Mouse (Mus musculus): ENCODE data around the gene Lclat1. TPM values are rescaled to one million over a fixed set of nuclear protein-coding genes. Genes with fewer than 3 reads are reported as not detected.
A peak's percentile ranks its signal among the peaks of the same experiment; 100 is the strongest.

Lclat1 gene
- polyA plus RNA-seq, 1 experiment from 2014 or later = 38.3 TPM

DNA sequence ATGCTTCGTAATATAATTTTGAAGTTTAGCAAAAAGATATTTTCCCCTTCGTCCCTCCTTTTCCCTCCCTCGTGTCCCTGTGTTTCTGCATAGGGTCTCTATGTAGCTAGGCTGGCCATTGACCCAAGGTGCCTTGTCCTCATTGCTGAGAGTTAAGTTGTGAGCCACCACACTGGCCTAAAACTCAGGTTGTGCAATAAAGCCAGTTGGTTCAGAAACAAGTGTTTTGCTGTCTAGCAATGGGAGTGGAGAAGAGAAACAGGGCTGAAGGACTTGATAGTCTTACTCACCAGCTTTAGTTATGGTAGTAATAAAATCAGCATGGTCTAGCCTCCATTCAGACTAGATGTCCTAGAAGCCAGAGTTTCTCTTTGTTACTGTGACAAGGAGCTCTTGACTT lies 10.3 kb downstream of the Lclat1 start:
- Histone ChIP-seq H3K4me1 (ENCODE audit: control insufficient read depth, insufficient read depth, low read length) (peaks cover 4% of the 10 kb centered on the region; the same call in 1 of the 2 replicates), H3K9ac (ENCODE audit: low read depth, low read length) (no peak overlapping the region), H3K4me3 (ENCODE audit: low read depth, low read length) (no peak overlapping the region), H3K36me3 (ENCODE audit: control insufficient read depth, insufficient read depth, low read length) (no peaks in the 10 kb centered on the region), H3K4me2 (no peak overlapping the region), H3K27me3 (ENCODE audit: control insufficient read depth, insufficient read depth, low read length) (no peaks in the 10 kb centered on the region), H3K9me3 (replicated peaks; ENCODE audit: control insufficient read depth, low read length) (no peaks in the 10 kb centered on the region), H3K27ac (ENCODE audit: low read depth, low read length) (no peak overlapping the region)
- ATAC-seq (replicated peaks; ENCODE audit: insufficient number of reproducible peaks, low FRiP score, low TSS enrichment) = no peak
- WGBS (ENCODE audit: insufficient replicate concordance) = 81% methylated on average over 3 of the region's 3 CpGs

DNA sequence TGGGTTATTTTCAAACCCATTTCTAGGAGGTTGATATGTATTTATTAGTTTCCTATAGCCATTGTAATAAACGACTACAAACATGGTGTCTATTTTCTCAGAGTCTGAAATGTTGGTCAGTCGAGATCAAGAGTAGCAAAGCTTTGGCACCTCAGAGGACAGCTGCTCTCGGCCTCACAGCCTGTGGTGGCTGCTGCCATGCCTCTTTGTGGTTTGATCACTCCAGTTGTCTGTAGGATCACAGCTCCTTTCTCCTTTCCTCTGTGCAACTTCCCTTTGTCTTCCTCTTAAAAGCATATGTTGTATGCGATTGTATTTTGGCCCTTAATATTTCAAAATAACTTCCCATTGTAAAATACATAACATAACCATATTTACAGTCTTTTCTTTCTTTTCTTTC lies 10.9 kb downstream of the Lclat1 start:
- Histone ChIP-seq H3K27ac (ENCODE audit: low read depth, low read length) (no peak overlapping the region), H3K4me1 (ENCODE audit: control insufficient read depth, insufficient read depth, low read length) (peaks cover 4% of the 10 kb centered on the region; the same call in 1 of the 2 replicates), H3K4me3 (ENCODE audit: low read depth, low read length) (no peak overlapping the region), H3K27me3 (ENCODE audit: control insufficient read depth, insufficient read depth, low read length) (no peaks in the 10 kb centered on the region), H3K9ac (ENCODE audit: low read depth, low read length) (no peak overlapping the region), H3K36me3 (ENCODE audit: control insufficient read depth, insufficient read depth, low read length) (no peaks in the 10 kb centered on the region), H3K9me3 (replicated peaks; ENCODE audit: control insufficient read depth, low read length) (no peaks in the 10 kb centered on the region), H3K4me2 (no peak overlapping the region)
- 69% methylated on average over 4 of the region's 4 CpGs for WGBS (ENCODE audit: insufficient replicate concordance)
- no peak for ATAC-seq (replicated peaks; ENCODE audit: insufficient number of reproducible peaks, low FRiP score, low TSS enrichment)

DNA sequence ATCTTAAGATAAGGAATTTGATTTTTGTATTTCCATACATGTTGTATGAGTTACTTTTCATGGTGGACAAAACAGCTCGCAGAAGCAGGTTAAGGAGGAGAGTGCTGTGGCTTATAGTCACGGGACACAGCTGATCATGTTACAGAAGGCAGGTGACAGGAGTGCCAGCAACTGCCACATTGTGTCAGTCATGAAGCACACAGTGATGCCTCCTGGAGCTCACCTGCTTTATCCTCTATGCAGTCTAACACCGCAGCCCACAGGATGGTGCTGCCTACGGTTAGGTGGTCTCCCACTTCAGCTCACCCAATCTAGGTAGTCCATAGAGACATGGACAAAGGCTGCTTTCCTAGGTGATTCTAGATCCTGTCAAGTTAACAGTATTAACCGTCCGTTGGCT lies 11.4 kb downstream of the Lclat1 start:
- H3K4me3 ChIP-seq (ENCODE audit: low read depth, low read length) = no peak overlapping the region
- no peak overlapping the region for H3K27ac ChIP-seq (ENCODE audit: low read depth, low read length)
- H3K9me3 ChIP-seq (replicated peaks; ENCODE audit: control insufficient read depth, low read length) = no peaks in the 10 kb centered on the region
- no peak overlapping the region for H3K9ac ChIP-seq (ENCODE audit: low read depth, low read length)
- no peak for ATAC-seq (replicated peaks; ENCODE audit: insufficient number of reproducible peaks, low FRiP score, low TSS enrichment)
- no peak overlapping the region for H3K4me2 ChIP-seq
- H3K4me1 ChIP-seq (ENCODE audit: control insufficient read depth, insufficient read depth, low read length) = peaks cover 4% of the 10 kb centered on the region; the same call in 1 of the 2 replicates
- no peaks in the 10 kb centered on the region for H3K36me3 ChIP-seq (ENCODE audit: control insufficient read depth, insufficient read depth, low read length)
- no peaks in the 10 kb centered on the region for H3K27me3 ChIP-seq (ENCODE audit: control insufficient read depth, insufficient read depth, low read length)
- 79% methylated on average over 6 of the region's 6 CpGs for WGBS (ENCODE audit: insufficient replicate concordance)

DNA sequence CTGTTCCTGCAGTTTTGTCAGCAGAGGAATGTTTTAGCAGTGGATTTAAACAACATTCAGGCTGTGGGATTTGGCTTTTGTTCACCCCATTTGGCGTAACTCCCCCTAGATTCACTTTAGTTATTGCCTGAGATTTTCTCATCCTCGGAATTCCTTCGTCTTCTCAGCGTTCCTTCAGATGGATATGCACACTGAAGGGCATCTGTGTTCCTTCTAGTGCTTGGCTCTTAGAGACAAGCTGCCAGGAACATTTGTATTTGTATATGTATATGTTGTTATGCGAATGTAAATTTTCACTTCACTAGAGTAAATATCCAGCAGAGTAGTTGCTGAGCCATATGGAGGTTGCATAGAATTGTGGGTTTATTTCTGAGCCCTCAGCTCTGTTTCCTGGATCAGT lies 12.8 kb downstream of the Lclat1 start:
- Histone ChIP-seq H3K4me2 (no peak overlapping the region), H3K9me3 (replicated peaks; ENCODE audit: control insufficient read depth, low read length) (no peaks in the 10 kb centered on the region), H3K4me1 (ENCODE audit: control insufficient read depth, insufficient read depth, low read length) (peaks cover 7% of the 10 kb centered on the region), H3K9ac (ENCODE audit: low read depth, low read length) (no peak overlapping the region), H3K27ac (ENCODE audit: low read depth, low read length) (no peak overlapping the region), H3K27me3 (ENCODE audit: control insufficient read depth, insufficient read depth, low read length) (no peaks in the 10 kb centered on the region), H3K4me3 (ENCODE audit: low read depth, low read length) (no peak overlapping the region), H3K36me3 (ENCODE audit: control insufficient read depth, insufficient read depth, low read length) (no peaks in the 10 kb centered on the region)
- no peak for ATAC-seq (replicated peaks; ENCODE audit: insufficient number of reproducible peaks, low FRiP score, low TSS enrichment)
- WGBS (ENCODE audit: insufficient replicate concordance) = 80% methylated on average over 5 of the region's 5 CpGs

DNA sequence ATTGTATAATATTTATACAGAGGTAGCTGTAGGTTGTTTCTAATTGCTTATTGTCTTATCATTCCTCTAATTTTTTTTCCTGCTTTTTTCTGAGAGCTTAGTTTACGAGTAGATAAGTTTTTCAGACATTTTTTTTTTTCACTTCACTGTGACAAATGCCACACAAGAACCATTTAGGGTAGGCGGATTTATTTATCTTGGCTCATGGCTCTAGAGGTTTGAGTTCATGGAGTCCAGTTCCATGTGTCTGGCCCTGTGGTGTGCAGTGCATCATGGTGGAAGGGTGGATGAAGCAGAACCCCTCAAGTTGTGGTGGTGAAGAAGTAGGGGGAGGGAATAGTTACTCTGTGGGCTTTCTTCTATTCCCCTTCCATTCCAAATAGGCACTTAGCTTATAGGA lies 13.9 kb downstream of the Lclat1 start:
- Histone ChIP-seq H3K27me3 (ENCODE audit: control insufficient read depth, insufficient read depth, low read length) (no peaks in the 10 kb centered on the region), H3K9me3 (replicated peaks; ENCODE audit: control insufficient read depth, low read length) (no peaks in the 10 kb centered on the region), H3K4me3 (ENCODE audit: low read depth, low read length) (no peak overlapping the region), H3K4me1 (ENCODE audit: control insufficient read depth, insufficient read depth, low read length) (peaks cover 13% of the 10 kb centered on the region), H3K4me2 (no peak overlapping the region), H3K9ac (ENCODE audit: low read depth, low read length) (no peak overlapping the region), H3K36me3 (ENCODE audit: control insufficient read depth, insufficient read depth, low read length) (no peaks in the 10 kb centered on the region), H3K27ac (ENCODE audit: low read depth, low read length) (no peak overlapping the region)
- 71% methylated on average over 2 of the region's 2 CpGs for WGBS (ENCODE audit: insufficient replicate concordance)
- no peak for ATAC-seq (replicated peaks; ENCODE audit: insufficient number of reproducible peaks, low FRiP score, low TSS enrichment)

DNA sequence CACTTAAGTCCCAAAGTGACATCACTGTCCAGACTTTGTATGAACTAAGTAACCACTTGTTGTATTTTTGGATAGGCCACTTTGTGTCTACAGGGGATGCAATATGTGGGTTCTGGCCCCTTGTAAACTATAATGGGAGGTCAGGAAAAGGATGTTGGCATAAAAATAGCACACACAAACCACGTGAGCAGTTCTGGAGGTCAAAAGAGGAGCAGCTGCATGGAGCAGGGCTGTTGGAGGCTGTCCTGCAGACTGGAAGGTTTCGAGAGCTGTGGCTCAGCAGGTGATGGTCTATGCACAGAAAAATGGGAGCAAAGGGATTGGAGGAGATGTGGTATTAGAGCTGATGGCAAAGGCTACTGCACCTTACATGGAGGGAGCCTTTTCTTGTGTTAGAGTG lies 18.6 kb downstream of the Lclat1 start:
- no peak overlapping the region for H3K4me2 ChIP-seq
- ATAC-seq (replicated peaks; ENCODE audit: insufficient number of reproducible peaks, low FRiP score, low TSS enrichment) = no peak
- no peaks in the 10 kb centered on the region for H3K27me3 ChIP-seq (ENCODE audit: control insufficient read depth, insufficient read depth, low read length)
- H3K9ac ChIP-seq (ENCODE audit: low read depth, low read length) = no peak overlapping the region
- H3K4me3 ChIP-seq (ENCODE audit: low read depth, low read length) = no peak overlapping the region
- H3K4me1 ChIP-seq (ENCODE audit: control insufficient read depth, insufficient read depth, low read length) = peaks cover 12% of the 10 kb centered on the region
- no peaks in the 10 kb centered on the region for H3K36me3 ChIP-seq (ENCODE audit: control insufficient read depth, insufficient read depth, low read length)
- H3K9me3 ChIP-seq (replicated peaks; ENCODE audit: control insufficient read depth, low read length) = no peaks in the 10 kb centered on the region
- peak overlapping the region; percentile 71 for H3K27ac ChIP-seq (ENCODE audit: low read depth, low read length)
- WGBS (ENCODE audit: insufficient replicate concordance) = 32% methylated on average over 2 of the region's 2 CpGs

DNA sequence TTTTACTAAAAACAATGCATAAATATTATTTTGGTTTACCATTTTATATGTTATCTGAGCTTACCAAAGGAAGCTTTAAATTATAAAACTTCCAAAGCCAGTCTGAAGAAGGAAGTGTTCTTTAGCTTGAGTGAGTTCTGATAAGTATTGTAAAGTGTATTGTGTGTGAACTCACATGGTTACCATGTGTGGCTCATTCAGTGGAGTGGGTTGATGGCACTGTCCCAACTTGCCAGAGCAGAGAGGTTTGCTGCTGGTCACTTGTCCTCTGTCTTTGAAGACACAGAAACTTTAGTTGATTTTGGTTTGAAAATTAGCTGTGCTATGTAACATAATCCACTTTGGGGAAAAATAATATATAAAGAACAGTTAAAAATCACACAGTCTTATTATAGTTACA lies 19.1 kb downstream of the Lclat1 start:
- peaks cover 10% of the 10 kb centered on the region for H3K4me1 ChIP-seq (ENCODE audit: control insufficient read depth, insufficient read depth, low read length)
- H3K36me3 ChIP-seq (ENCODE audit: control insufficient read depth, insufficient read depth, low read length) = no peaks in the 10 kb centered on the region
- H3K27ac ChIP-seq (ENCODE audit: low read depth, low read length) = peak overlapping the region; percentile 71; the same call in 1 of the 2 replicates
- H3K9me3 ChIP-seq (replicated peaks; ENCODE audit: control insufficient read depth, low read length) = no peaks in the 10 kb centered on the region
- ATAC-seq (replicated peaks; ENCODE audit: insufficient number of reproducible peaks, low FRiP score, low TSS enrichment) = no peak
- no peak overlapping the region for H3K9ac ChIP-seq (ENCODE audit: low read depth, low read length)
- no peaks in the 10 kb centered on the region for H3K27me3 ChIP-seq (ENCODE audit: control insufficient read depth, insufficient read depth, low read length)
- no peak overlapping the region for H3K4me2 ChIP-seq
- H3K4me3 ChIP-seq (ENCODE audit: low read depth, low read length) = no peak overlapping the region

DNA sequence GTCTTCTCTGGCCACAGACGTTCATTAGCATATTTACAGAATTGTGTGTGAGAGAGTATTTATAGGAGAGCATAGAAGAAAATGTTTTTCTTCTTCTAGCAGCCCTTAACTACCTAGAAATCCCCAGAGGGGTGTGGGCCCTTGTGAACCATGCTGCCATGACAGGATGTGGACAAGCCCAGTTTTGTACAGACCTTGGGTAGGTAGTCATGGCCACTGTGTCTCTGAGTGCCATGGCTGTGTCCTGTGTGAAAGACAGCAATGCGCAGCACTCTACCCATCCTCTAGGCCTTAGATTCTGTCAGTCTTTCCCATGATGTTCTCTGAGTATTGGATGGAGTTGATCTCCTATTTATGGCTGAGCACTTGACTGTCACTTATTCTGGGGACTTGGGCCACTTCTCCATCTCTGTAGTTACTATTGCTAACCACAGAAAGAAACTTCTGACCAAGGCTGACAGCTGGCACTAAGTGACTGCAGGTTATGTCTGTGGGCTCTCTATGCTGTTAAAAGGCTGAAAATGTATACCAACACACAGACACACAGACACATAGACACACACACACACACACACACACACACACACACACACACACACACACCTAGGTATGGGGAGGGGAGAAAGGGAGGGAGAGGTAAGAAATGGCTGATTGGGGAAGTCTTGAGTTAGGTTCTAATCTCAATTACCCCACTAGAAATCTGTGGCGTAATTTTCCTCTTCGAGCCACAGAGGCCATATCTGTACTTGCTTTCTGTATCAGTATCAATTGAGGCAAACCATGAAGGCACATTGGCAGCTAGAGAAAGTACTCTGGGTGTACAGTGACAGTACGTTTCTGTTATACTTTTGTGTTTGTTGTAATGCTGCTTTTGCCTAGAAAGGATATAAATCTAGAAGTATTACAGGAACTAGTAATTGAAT lies 29.0 kb downstream of the Lclat1 start:
- H3K27me3 ChIP-seq (ENCODE audit: control insufficient read depth, insufficient read depth, low read length) = no peaks in the 10 kb centered on the region
- H3K9me3 ChIP-seq (replicated peaks; ENCODE audit: control insufficient read depth, low read length) = no peaks in the 10 kb centered on the region
- no peaks in the 10 kb centered on the region for H3K36me3 ChIP-seq (ENCODE audit: control insufficient read depth, insufficient read depth, low read length)
- H3K9ac ChIP-seq (ENCODE audit: low read depth, low read length) = no peak overlapping the region
- WGBS (ENCODE audit: insufficient replicate concordance) = 65% methylated on average over 5 of the region's 5 CpGs
- H3K4me1 ChIP-seq (ENCODE audit: control insufficient read depth, insufficient read depth, low read length) = peaks cover 10% of the 10 kb centered on the region
- H3K4me3 ChIP-seq (ENCODE audit: low read depth, low read length) = no peak overlapping the region
- H3K27ac ChIP-seq (ENCODE audit: low read depth, low read length) = no peak overlapping the region
- H3K4me2 ChIP-seq = no peak overlapping the region
- ATAC-seq (replicated peaks; ENCODE audit: insufficient number of reproducible peaks, low FRiP score, low TSS enrichment) = no peak

DNA sequence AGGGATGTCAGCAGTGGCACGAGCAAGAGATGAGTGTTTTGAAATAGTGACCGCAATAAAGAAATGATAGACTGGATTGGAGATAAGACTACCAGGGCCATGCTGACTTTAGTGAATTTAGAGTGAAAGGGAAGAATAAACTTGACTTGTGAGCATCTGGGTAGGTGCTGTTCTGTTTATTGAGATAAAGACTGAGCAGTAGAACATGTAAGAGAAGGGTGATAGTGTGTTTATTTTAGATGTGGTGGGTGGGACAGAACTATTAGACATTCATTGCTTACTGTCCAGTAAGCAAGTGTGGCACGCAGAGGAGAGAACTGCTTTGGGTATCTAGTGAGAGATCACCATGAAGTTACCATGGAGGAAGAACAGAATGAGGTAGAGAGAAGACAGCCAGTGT lies 30.4 kb downstream of the Lclat1 start:
- ATAC-seq (replicated peaks; ENCODE audit: insufficient number of reproducible peaks, low FRiP score, low TSS enrichment) = no peak
- Histone ChIP-seq H3K27ac (ENCODE audit: low read depth, low read length) (no peak overlapping the region), H3K4me3 (ENCODE audit: low read depth, low read length) (no peak overlapping the region), H3K27me3 (ENCODE audit: control insufficient read depth, insufficient read depth, low read length) (no peaks in the 10 kb centered on the region), H3K36me3 (ENCODE audit: control insufficient read depth, insufficient read depth, low read length) (no peaks in the 10 kb centered on the region), H3K4me1 (ENCODE audit: control insufficient read depth, insufficient read depth, low read length) (peaks cover 15% of the 10 kb centered on the region), H3K9ac (ENCODE audit: low read depth, low read length) (no peak overlapping the region), H3K4me2 (no peak overlapping the region), H3K9me3 (replicated peaks; ENCODE audit: control insufficient read depth, low read length) (no peaks in the 10 kb centered on the region)
- WGBS (ENCODE audit: insufficient replicate concordance) = 78% methylated on average over 3 of the region's 3 CpGs
